Mouse (Mus musculus) liver, adult 2 months (tissue): ENCODE measurements around the gene Ubtd2.

Experiments
- CTCF ChIP-seq: fragments of 200-500 bp; IDR thresholded peaks from 2 replicates; pipeline ENCODE4 v1.5.1; 2011; ENCODE audit warnings: low read depth, low read length, control low read depth
- POLR2A ChIP-seq: fragments of 200-500 bp; IDR thresholded peaks from 2 replicates; pipeline ENCODE4 v1.6.1; 2011; ENCODE audit warnings: low read length, control low read depth; ENCODE audit not compliant: insufficient read depth; ENCODE audit errors: extremely low read depth

DNA sequence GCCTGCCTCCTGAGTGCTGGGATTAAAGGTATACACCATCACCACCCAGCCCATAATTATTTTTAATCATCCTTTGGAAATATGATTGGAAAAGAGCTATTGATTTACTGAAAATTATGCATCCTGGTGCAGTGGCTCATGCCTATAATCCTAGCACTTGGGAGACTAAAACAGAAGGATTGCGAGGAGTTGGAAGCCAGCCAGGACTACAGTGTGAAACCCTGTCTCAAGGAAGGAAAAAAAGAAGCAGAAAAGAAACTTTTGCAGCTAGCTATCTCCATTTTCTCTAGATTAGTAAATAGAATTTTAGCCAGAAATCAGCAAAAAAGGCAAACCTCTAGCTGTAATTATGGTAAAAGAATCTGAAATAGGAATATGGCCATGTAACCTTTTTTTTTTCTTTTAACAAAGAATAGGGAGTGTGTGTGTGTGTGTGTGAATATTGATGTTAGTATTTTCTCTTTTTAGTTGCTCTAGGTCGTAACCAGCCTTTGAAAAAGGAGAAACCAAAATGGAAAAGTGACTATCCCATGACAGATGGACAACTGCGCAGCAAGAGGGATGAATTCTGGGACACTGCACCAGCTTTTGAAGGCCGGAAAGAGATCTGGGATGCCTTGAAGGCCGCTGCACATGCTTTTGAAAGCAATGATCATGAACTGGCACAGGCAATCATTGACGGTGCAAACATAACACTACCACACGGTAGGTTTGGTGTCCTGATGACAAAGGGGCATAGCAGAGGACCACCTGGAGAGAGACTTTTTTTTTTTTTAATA is 43.8 kb downstream of the Ubtd2 start:
- TF ChIP-seq CTCF (no peak), POLR2A (no peak)
